Mouse (Mus musculus) cerebellum, postnatal 25 days (tissue): ENCODE results near the gene Cdkl4.

Experiments
- DNase-seq, 2 experiments: peaks; one replicate each; pipeline ENCODE4 v3.0.0; 2021; ENCODE audit warnings: mixed read lengths in 2 of 2

Cdkl4 gene

GRCm38 (mm10) chr17:80513766-80514165, 63.8 kb downstream of the Cdkl4 start:
- DNase-seq, result no peak

GRCm38 (mm10) chr17:80510459-80510855, 67.2 kb downstream of the Cdkl4 start:
- DNase-seq, result no peak

- no peak for DNase-seq
Observed at GRCm38 (mm10) chr17:80509494-80510458, 67.8 kb downstream of the Cdkl4 start.

- no peak for DNase-seq
Observed at GRCm38 (mm10) chr17:80505766-80506165, 71.8 kb downstream of the Cdkl4 start.

GRCm38 (mm10) chr17:80505342-80505741, 72.3 kb downstream of the Cdkl4 start:
- no peak for DNase-seq

GRCm38 (mm10) chr17:80501805-80502172, 75.8 kb downstream of the Cdkl4 start:
- no peak for DNase-seq

GRCm38 (mm10) chr17:80501037-80501804, 76.4 kb downstream of the Cdkl4 start:
- DNase-seq, result no peak

- no peak for DNase-seq
Observed at GRCm38 (mm10) chr17:80500025-80500424, 77.6 kb downstream of the Cdkl4 start.

GRCm38 (mm10) chr17:80498600-80499268, 78.9 kb downstream of the Cdkl4 start:
- DNase-seq, result no peak

GRCm38 (mm10) chr17:80497183-80497601, 80.4 kb downstream of the Cdkl4 start:
- DNase-seq, result no peak

- DNase-seq, result no peak
Observed at GRCm38 (mm10) chr17:80496607-80497170, 80.9 kb downstream of the Cdkl4 start.

- no peak for DNase-seq
Observed at GRCm38 (mm10) chr17:80496185-80496584, 81.4 kb downstream of the Cdkl4 start.

- no peak for DNase-seq
Observed at GRCm38 (mm10) chr17:80493891-80494290, 83.7 kb downstream of the Cdkl4 start.

GRCm38 (mm10) chr17:80492811-80493210, 84.8 kb downstream of the Cdkl4 start:
- DNase-seq, result no peak

- no peak for DNase-seq
Observed at GRCm38 (mm10) chr17:80492274-80492673, 85.3 kb downstream of the Cdkl4 start.

- DNase-seq, result no peak
Observed at GRCm38 (mm10) chr17:80490166-80490565, 87.4 kb downstream of the Cdkl4 start.

GRCm38 (mm10) chr17:80488918-80489317, 88.7 kb downstream of the Cdkl4 start:
- no peak for DNase-seq

GRCm38 (mm10) chr17:80485160-80485559, 92.5 kb downstream of the Cdkl4 start:
- DNase-seq, result no peak

- no peak for DNase-seq
Observed at GRCm38 (mm10) chr17:80480855-80481224, 96.8 kb downstream of the Cdkl4 start.

GRCm38 (mm10) chr17:80480031-80480854, 97.4 kb downstream of the Cdkl4 start, which contains the start of gene Sos1:
TSS of gene Sos1 (minus strand) at chr17:80480453.
- peak; percentile 98 for DNase-seq

GRCm38 (mm10) chr17:80479295-80480030, 98.2 kb downstream of the Cdkl4 start:
- DNase-seq, result peak; percentile 67 to 68
